Mouse (Mus musculus) ES-E14 (cell line): ENCODE results near the gene Shisa7. TPM values are rescaled to one million over a fixed set of nuclear protein-coding genes. Genes with fewer than 3 reads are reported as not detected.
"Not testable (repeated sequence)": the region's sequence is repeated elsewhere in the genome, so short reads cannot be mapped to it uniquely, and the experiment has no call there.

Experiments used
- DNase-seq: peaks from one replicate; pipeline ENCODE4 v3.0.0-alpha.2; 2013; ENCODE audit warnings: low read depth, low spot score
- H3K27ac ChIP-seq: 2 replicates; pipeline ENCODE4 v1.5.1; 2012; ENCODE audit warnings: low read depth, mild to moderate bottlenecking, low read length, moderate library complexity, mixed read lengths; ENCODE audit not compliant: poor library complexity, insufficient read depth, severe bottlenecking
- H3K36me3 ChIP-seq: 2 replicates; pipeline ENCODE4 v1.6.1; 2012; ENCODE audit warnings: mild to moderate bottlenecking, low read length, moderate library complexity, mixed read lengths; ENCODE audit not compliant: control insufficient read depth, poor library complexity, insufficient read depth, severe bottlenecking
- H3K4me1 ChIP-seq, 2 experiments: fragments of 150-350 bp in 1 of 2; sonication (generic) in 1 of 2; 2 replicates each; pipeline ENCODE4 v1.6.1; 2012; ENCODE audit warnings: low read length in 2 of 2, mild to moderate bottlenecking in 1 of 2, mixed read lengths in 1 of 2; ENCODE audit not compliant: control insufficient read depth in 2 of 2, insufficient read depth in 2 of 2, poor library complexity in 1 of 2
- H3K4me3 ChIP-seq, 2 experiments: fragments of 150-350 bp in 1 of 2; sonication (generic) in 1 of 2; 2 replicates each; pipeline ENCODE4 v1.5.1; 2012; ENCODE audit warnings: low read length in 2 of 2, low read depth in 1 of 2, mild to moderate bottlenecking in 1 of 2, mixed read lengths in 1 of 2; ENCODE audit not compliant: insufficient read depth in 1 of 2, poor library complexity in 1 of 2, severe bottlenecking in 1 of 2
- H3K9ac ChIP-seq: 2 replicates; pipeline ENCODE4 v1.6.1; 2012; ENCODE audit warnings: low read depth, mild to moderate bottlenecking, low read length, mixed read lengths; ENCODE audit not compliant: poor library complexity, insufficient read depth, severe bottlenecking
- H3K9me3 ChIP-seq: fragments of 150-350 bp; sonication (generic); 2 replicates; pipeline ENCODE4 v1.6.1; 2012; ENCODE audit warnings: low read depth, mild to moderate bottlenecking, low read length; ENCODE audit not compliant: control insufficient read depth, insufficient read depth
- CHD2 ChIP-seq: IDR thresholded peaks from 2 replicates; pipeline ENCODE4 v1.6.1; 2014; ENCODE audit warnings: mild to moderate bottlenecking, low read depth, low read length, inconsistent platforms
- HCFC1 ChIP-seq: IDR thresholded peaks from 2 replicates; pipeline ENCODE4 v1.6.1; 2012; ENCODE audit warnings: low read length, inconsistent platforms, borderline replicate concordance; ENCODE audit not compliant: insufficient read depth
- MAFK ChIP-seq: IDR thresholded peaks from 2 replicates; pipeline ENCODE4 v1.6.1; 2014; ENCODE audit warnings: mild to moderate bottlenecking, low read depth, low read length, inconsistent platforms; ENCODE audit not compliant: insufficient read depth
- ZC3H11A ChIP-seq: IDR thresholded peaks from 2 replicates; pipeline ENCODE4 v1.6.1; 2012; ENCODE audit warnings: low read depth, mild to moderate bottlenecking, inconsistent platforms, low read length, borderline replicate concordance
- ZNF384 ChIP-seq: IDR thresholded peaks from 2 replicates; pipeline ENCODE4 v1.6.1; 2012; ENCODE audit warnings: low read depth, low read length, inconsistent platforms
- in situ Hi-C, 2 experiments: fragments of 600-800 bp; cut with MboI; formaldehyde crosslinking; loops; one replicate each; pipeline ENCODE4 v1.15.1; 2025; ENCODE audit warnings: low sequenced_read_pairs in 2 of 2, inconsistent platforms in 1 of 2; ENCODE audit not compliant: unreplicated experiment in 2 of 2
- total RNA-seq: library from RNA; depleted of rRNA; stranded (reverse); fragments of 300-350 nt; gene quantifications from 2 replicates; pipeline ENCODE4 v1.2.3, GENCODE M21; 2012

The Shisa7 gene
- total RNA-seq, 1 experiment, result 6.9 TPM

DNA sequence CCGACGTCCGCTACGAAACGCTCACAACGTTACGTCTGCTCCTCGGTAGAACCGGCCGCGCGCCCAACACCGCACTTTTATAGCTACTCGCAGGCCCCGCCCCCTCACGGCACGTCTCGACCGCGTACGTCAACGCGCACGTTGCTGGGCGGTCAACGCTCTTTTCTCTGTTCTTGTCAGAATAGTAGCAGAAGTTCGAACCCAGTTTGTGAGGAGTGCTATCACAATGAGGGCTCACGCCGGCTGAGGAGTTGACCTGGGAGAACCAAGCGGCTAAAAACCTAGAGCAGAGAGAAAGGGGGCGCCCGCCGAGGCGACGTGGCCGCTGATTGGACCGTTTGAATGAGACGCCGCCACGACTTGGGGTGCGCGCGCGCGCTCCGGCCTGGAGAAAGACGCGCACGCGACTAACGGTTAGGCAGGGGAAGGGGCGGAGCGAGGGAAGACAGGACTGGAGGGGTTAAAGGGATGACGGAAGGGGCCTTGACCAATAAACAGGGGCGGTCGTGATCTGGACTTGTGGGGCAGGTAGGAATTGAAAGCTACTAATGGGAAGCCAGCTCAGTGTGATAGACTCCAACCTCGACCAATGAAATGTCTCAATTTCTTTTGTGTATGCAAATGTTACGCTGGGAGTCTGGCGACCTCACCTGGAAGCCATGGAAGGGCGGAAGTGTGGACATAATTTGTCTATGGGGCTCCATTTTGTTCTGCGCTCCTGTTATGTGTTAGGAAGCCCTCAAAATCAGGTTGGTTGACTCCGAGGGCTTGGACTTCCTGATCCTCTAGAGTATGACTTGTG, 32.0 kb downstream of the Shisa7 start, which contains the start of gene Ube2s:
Gene Ube2s, minus strand, starts transcription at position 288 of the 802 bp plus-strand sequence.
- in situ Hi-C loops, result no loop called here
- H3K4me1 ChIP-seq, result peaks cover 2 to 5% of the 10 kb centered on the region in 2 experiments; a peak in 2 of 4 replicates
- H3K9me3 ChIP-seq, result no peaks in the 10 kb centered on the region
- peak within 1 kb of the TSS; percentile 89 for H3K27ac ChIP-seq
- peak; percentile 100 for DNase-seq
- peaks cover 30% of the 10 kb centered on the region for H3K36me3 ChIP-seq
- H3K4me3 ChIP-seq, result peak within 1 kb of the TSS; percentile 97 to 98
- TF ChIP-seq ZC3H11A (no peak), HCFC1 (peak; percentile 60; the same call in 1 of the 2 replicates), CHD2 (peak; percentile 94)
- peak within 1 kb of the TSS; percentile 94 for H3K9ac ChIP-seq

DNA sequence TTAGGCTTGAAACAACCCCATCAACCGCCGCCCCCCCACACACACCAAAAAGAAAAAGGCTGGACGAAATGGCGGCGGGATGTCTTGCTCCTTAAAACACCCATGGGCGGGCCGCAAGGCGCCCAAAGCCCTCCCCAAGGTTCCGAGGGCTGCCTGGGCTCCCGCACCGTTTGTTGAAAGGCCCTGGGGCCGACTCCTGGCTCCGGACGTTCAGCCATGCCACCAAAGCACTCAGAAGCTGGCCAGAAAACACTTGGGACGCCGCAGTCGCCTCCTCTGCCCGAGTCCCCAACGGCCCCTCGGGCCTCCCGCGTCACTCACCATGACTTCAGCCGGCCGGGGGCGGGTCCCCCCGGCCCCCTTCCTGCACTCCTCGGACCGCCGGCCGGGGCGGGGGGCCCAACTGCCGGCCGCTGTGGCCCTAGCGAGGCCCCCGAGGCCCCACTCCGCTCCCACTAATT, 32.6 kb downstream of the Shisa7 start:
- peak overlapping the region; percentile 89 for H3K27ac ChIP-seq
- peaks cover 2 to 5% of the 10 kb centered on the region in 2 experiments; a peak in 2 of 4 replicates for H3K4me1 ChIP-seq
- H3K9me3 ChIP-seq, result no peaks in the 10 kb centered on the region
- H3K4me3 ChIP-seq, result peak overlapping the region; percentile 97 to 98
- peak overlapping the region; percentile 94 for H3K9ac ChIP-seq
- TF ChIP-seq ZC3H11A, result no peak
- no peak for TF ChIP-seq MAFK
- no peak for TF ChIP-seq ZNF384
- TF ChIP-seq CHD2, result no peak
- TF ChIP-seq HCFC1, result no peak
- in situ Hi-C loops, result no loop called here
- peaks cover 36% of the 10 kb centered on the region for H3K36me3 ChIP-seq
- DNase-seq, result no peak

DNA sequence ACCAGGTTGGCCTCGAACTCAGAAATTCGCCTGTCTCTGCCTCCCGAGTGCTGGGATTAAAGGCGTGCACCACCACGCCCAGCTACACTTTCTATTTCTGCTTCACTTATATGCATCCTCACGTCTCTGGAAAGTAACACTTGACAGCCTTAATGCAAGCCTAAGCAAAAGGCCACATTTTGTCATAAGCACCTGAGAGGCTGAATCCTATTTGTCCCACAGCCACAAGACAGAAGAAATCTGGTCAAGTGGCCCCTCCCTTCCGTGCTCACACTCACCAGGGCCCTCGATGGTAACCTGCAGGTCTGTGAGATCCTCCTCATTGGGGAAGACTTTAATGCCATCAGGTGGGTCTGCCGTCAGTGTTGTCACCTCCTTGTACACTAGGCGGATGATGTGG, 33.4 kb downstream of the Shisa7 start:
- H3K4me3 ChIP-seq, result peak overlapping the region; percentile 97 to 98
- peaks cover 37% of the 10 kb centered on the region for H3K36me3 ChIP-seq
- DNase-seq, H3K4me1 ChIP-seq, in situ Hi-C loops, H3K9me3 ChIP-seq: not testable (repeated sequence)
- peak overlapping the region; percentile 94 for H3K9ac ChIP-seq
- H3K27ac ChIP-seq, result 0 out of 2 replicates have a peak overlapping the region, but pooled peaks have one; percentile 89

DNA sequence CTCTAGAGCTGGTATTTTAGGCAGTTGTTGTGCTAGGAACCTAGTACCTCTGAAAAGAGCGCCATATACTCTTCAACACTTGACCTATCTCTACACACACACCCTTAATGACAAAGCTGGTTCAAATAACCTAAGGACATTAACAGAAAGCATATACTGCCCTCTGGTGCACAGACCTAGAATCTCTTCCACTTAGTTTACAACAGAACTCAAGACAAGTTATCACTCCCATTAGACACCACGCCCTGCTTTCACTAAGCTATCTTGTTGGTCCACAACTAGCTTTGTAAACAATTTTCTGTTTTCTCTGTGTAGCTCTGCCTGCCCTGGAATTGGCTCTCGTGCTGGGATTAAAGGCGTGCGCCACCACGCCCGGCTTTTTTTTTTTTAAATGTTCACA, 37.8 kb downstream of the Shisa7 start:
- H3K9ac ChIP-seq, result no peak overlapping the region
- peaks cover 44% of the 10 kb centered on the region for H3K36me3 ChIP-seq
- DNase-seq, result no peak
- no peak overlapping the region for H3K27ac ChIP-seq
- H3K9me3 ChIP-seq, result no peaks in the 10 kb centered on the region
- no peak overlapping the region for H3K4me3 ChIP-seq
- in situ Hi-C loops, result no loop called here
- peaks cover 2 to 5% of the 10 kb centered on the region in 2 experiments; a peak in 1 of 4 replicates for H3K4me1 ChIP-seq
- TF ChIP-seq ZNF384, result peak; percentile 50; the same call in 1 of the 2 replicates
- TF ChIP-seq CHD2, result no peak
- TF ChIP-seq ZC3H11A, result peak; percentile 27; the same call in 1 of the 2 replicates

DNA sequence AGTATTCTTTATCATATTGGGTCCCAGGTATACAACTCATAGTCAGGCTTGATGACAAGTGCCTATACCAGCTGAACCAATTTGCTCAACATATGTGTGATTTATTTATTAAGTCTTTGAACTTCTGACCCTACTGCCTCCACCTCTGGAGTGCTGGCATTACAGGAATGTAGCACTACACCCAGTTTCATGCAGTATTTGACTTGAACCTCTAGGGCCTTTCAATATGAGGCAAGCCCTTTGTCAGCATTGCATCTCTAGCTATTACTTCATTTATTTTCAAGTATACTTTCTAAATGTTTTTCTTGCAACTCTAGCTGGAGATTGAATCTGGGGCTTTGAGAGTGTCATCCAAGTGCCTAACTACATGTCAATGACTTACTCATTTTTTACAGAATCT, 42.2 kb downstream of the Shisa7 start:
- no peak for DNase-seq
- no peak for TF ChIP-seq ZNF384
- no peak for TF ChIP-seq HCFC1
- TF ChIP-seq MAFK, result no peak
- TF ChIP-seq CHD2, result no peak
- TF ChIP-seq ZC3H11A, result no peak
- Histone ChIP-seq H3K9ac (no peak overlapping the region), H3K27ac (no peak overlapping the region), H3K4me3 (no peak overlapping the region), H3K4me1 (no peaks in the 10 kb centered on the region), H3K9me3 (no peaks in the 10 kb centered on the region), H3K36me3 (peaks cover 11% of the 10 kb centered on the region)
- in situ Hi-C loops, result no loop called here
